Mouse (Mus musculus) heart, adult 2 months (tissue): ENCODE data around the gene Gdf15. TPM values are rescaled to one million over a fixed set of nuclear protein-coding genes. Genes with fewer than 3 reads are reported as not detected.

Experiments used
- DNase-seq, 2 experiments: peaks; one replicate each; pipeline ENCODE4 v3.0.0; 2021
- H3K27ac ChIP-seq: fragments of 200-600 bp; 2 replicates; pipeline ENCODE4 v1.8.1; 2022
- H3K27me3 ChIP-seq: fragments of 200-500 bp; 2 replicates; pipeline ENCODE4 v1.6.1; 2012; ENCODE audit warnings: mild to moderate bottlenecking, low read length, inconsistent platforms, mixed read lengths; ENCODE audit not compliant: control insufficient read depth, insufficient read depth
- H3K36me3 ChIP-seq: fragments of 200-500 bp; 2 replicates; pipeline ENCODE4 v1.6.1; 2012; ENCODE audit warnings: low read length, inconsistent platforms; ENCODE audit not compliant: control insufficient read depth, insufficient read depth
- H3K4me1 ChIP-seq: fragments of 200-500 bp; 2 replicates; pipeline ENCODE4 v1.6.1; 2011; ENCODE audit warnings: low read length; ENCODE audit not compliant: control insufficient read depth, insufficient read depth
- H3K4me3 ChIP-seq: fragments of 200-600 bp; 2 replicates; pipeline ENCODE4 v1.8.1; 2022
- H3K79me2 ChIP-seq: fragments of 200-500 bp; replicated peaks from 2 replicates; pipeline ENCODE4 v1.6.1; 2012; ENCODE audit warnings: mild to moderate bottlenecking, inconsistent platforms, low read length, moderate library complexity, mixed read lengths; ENCODE audit not compliant: control insufficient read depth, insufficient read depth
- H3K9ac ChIP-seq: fragments of 200-500 bp; 2 replicates; pipeline ENCODE4 v1.6.1; 2012; ENCODE audit warnings: low read depth, mild to moderate bottlenecking, control low read depth, inconsistent platforms, low read length, mixed read lengths
- CTCF ChIP-seq: fragments of 200-600 bp; IDR thresholded peaks from 2 replicates; pipeline ENCODE4 v1.8.1; 2022; ENCODE audit warnings: antibody characterized with exemption, mild to moderate bottlenecking, moderate library complexity
- EP300 ChIP-seq: fragments of 200-500 bp; IDR thresholded peaks from 2 replicates; pipeline ENCODE4 v1.6.1; 2011; ENCODE audit warnings: low read depth, low read length, control low read depth; ENCODE audit not compliant: insufficient read depth
- POLR2A ChIP-seq: fragments of 200-500 bp; IDR thresholded peaks from 2 replicates; pipeline ENCODE4 v1.6.1; 2011; ENCODE audit warnings: mild to moderate bottlenecking, low read depth, low read length, control low read depth; ENCODE audit not compliant: insufficient read depth
- WGBS: fragments of 180-500 bp; shearing (Covaris S2); methylation state at CpG from one replicate; pipeline ENCODE4 v1.1.7; 2018; 5-methylcytosine and 5-hydroxymethylcytosine counted together
- intact Hi-C: fragments of 180-260 bp; cut with DNase I; formaldehyde crosslinking; loops from one replicate; pipeline ENCODE4 v1.15.1; 2025
- polyA plus RNA-seq: library from polyadenylated mRNA; depleted of rRNA; stranded (reverse); fragments of >200 nt; gene quantifications from 2 replicates; pipeline ENCODE4 v1.2.3, GENCODE M21; 2012
- total RNA-seq, 2 experiments: library from RNA; stranded (reverse); gene quantifications; 2 replicates each; pipeline ENCODE4 v1.2.3; 2021

Gdf15 gene
- total and polyA plus RNA-seq, 3 experiments = 1.1 to 3.8 (median 2.0) TPM

DNA sequence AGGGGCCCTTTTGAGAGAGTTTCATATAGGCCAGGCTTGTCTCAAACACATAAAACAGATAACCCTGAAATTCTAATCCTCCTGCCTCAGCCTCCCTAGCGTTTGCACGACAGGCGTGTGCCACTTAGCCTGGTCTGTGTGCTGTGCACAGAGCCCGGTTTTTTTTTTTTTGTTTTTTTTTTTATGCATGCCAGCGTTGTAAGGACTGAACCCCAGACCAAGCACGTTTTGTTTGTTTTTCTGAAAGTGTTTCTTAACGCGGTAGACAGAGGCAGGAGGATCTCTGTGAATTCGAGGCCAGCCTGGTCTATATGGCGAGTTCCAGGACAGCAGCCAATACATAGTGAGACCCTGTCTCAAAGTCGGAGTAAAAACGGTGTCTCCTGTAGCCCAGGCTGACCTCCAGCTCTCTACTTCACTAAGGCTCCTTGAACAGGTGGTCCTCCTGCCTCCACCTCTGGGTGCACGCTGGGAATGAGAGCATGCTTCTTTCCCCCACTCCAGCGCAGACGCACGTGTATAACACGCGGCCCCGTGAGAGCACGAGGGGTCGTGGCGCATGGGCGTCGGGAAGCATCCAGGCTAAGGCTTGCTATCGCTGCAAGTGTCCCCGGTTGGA is 23.4 kb downstream of the Gdf15 start, which contains the start of gene Ssbp4:
Ssbp4 (minus strand) TSS at position 124 of the 619 bp plus-strand sequence.
- Histone ChIP-seq H3K27ac (peak within 1 kb of the TSS; percentile 93), H3K79me2 (no peaks in the 10 kb centered on the region), H3K27me3 (no peaks in the 10 kb centered on the region), H3K4me1 (peaks cover 8% of the 10 kb centered on the region), H3K4me3 (peak within 1 kb of the TSS; percentile 98), H3K36me3 (no peaks in the 10 kb centered on the region), H3K9ac (peak within 1 kb of the TSS; percentile 95)
- TF ChIP-seq POLR2A = no peak
- TF ChIP-seq CTCF = no peak
- no peak for TF ChIP-seq EP300
- WGBS = 3% methylated on average over 26 of the region's 26 CpGs
- no peak for DNase-seq
- intact Hi-C loops = no loop called here

DNA sequence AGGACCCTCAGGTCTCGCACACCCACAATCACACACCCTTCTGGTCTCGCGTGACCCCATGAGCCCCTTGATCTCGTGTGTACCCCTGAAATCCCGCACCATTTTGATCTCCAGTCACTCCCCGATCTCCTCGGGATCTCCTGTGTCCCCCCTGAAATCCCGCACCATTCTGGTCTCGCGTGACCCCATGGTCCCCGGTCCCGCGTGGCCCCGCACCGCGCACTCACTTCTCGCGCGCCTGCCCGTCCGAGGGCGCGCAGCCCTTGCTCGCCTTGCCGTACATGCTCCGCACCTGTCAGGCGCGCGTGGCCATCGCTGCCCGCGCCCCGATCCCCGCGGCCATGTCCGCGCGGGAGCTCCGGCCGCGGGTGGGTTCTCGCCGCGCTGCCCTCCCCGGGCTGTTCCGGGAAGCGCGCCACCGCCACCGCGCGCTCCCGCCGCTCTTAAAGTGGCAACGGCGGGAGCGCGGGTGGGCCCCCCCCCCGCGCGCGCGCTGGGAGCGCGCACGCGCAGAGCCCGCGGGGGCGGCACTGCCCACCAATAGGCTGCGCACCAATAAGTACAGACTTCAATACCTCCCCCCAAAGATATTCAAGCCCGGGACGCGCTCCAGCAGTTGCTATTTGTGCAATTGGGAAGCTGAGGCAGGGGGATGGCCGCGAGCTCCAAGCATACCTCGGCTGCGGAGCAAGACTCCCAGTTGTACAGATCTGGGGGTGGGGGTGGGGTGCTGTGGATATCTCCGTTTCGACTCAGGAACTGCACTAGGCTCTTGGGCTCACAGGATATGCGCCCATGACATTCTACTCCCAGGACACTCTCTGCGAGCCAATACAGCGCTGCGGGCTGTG is 24.1 kb downstream of the Gdf15 start:
- intact Hi-C loops = no loop called here
- Histone ChIP-seq H3K36me3 (no peaks in the 10 kb centered on the region), H3K27me3 (no peaks in the 10 kb centered on the region), H3K27ac (peak overlapping the region; percentile 93), H3K9ac (peak overlapping the region; percentile 95), H3K4me3 (peak overlapping the region; percentile 98), H3K4me1 (peaks cover 8% of the 10 kb centered on the region), H3K79me2 (no peaks in the 10 kb centered on the region)
- peak; percentile 79 to 81 for DNase-seq
- under 1% methylated on average over 84 of the region's 84 CpGs for WGBS
- no peak for TF ChIP-seq EP300
- peak; percentile 56 for TF ChIP-seq POLR2A
- TF ChIP-seq CTCF = no peak

- Histone ChIP-seq H3K27ac (peak overlapping the region; percentile 93), H3K4me1 (peaks cover 8% of the 10 kb centered on the region), H3K79me2 (no peaks in the 10 kb centered on the region), H3K27me3 (no peaks in the 10 kb centered on the region), H3K9ac (peak overlapping the region; percentile 95), H3K36me3 (no peaks in the 10 kb centered on the region), H3K4me3 (peak overlapping the region; percentile 98)
- WGBS = 15% methylated on average over 6 of the region's 6 CpGs
- intact Hi-C loops = no loop called here
- DNase-seq = no peak
- TF ChIP-seq CTCF (no peak), POLR2A (no peak), EP300 (no peak)
Observed at GRCm38 (mm10) chr8:70607603-70607897, 24.7 kb downstream of the Gdf15 start.

GRCm38 (mm10) chr8:70606780-70607602 is 25.3 kb downstream of the Gdf15 start:
- DNase-seq = peak in 1 of 2 experiments; percentile 50
- 65% methylated on average over 18 of the region's 18 CpGs for WGBS

GRCm38 (mm10) chr8:70605871-70606779 is 26.1 kb downstream of the Gdf15 start:
- H3K4me1 ChIP-seq = peaks cover 8% of the 10 kb centered on the region
- TF ChIP-seq POLR2A (no peak), EP300 (no peak), CTCF (no peak)
- intact Hi-C loops = no loop called here
- DNase-seq = peak in 1 of 2 experiments; percentile 17
- 82% methylated on average over 9 of the region's 9 CpGs for WGBS
- H3K36me3 ChIP-seq = no peaks in the 10 kb centered on the region
- no peaks in the 10 kb centered on the region for H3K27me3 ChIP-seq
- no peaks in the 10 kb centered on the region for H3K79me2 ChIP-seq
- H3K27ac ChIP-seq = no peak overlapping the region
- H3K9ac ChIP-seq = no peak overlapping the region
- H3K4me3 ChIP-seq = no peak overlapping the region

More at GRCm38 (mm10) chr8:70606780-70607602, 25.3 kb downstream of the Gdf15 start:
- Histone ChIP-seq H3K27ac (peak overlapping the region; percentile 93; the same call in 1 of the 2 replicates), H3K36me3 (no peaks in the 10 kb centered on the region), H3K4me3 (peak overlapping the region; percentile 98), H3K79me2 (no peaks in the 10 kb centered on the region), H3K27me3 (no peaks in the 10 kb centered on the region), H3K4me1 (peaks cover 8% of the 10 kb centered on the region), H3K9ac (peak overlapping the region; percentile 95)
- intact Hi-C loops = no loop called here
- no peak for TF ChIP-seq EP300
- no peak for TF ChIP-seq CTCF
- TF ChIP-seq POLR2A = no peak
